Mouse (Mus musculus): ENCODE results near the gene Xpnpep2.
A peak's percentile ranks its signal among the peaks of the same experiment; 100 is the strongest.

Gene Xpnpep2

DNA sequence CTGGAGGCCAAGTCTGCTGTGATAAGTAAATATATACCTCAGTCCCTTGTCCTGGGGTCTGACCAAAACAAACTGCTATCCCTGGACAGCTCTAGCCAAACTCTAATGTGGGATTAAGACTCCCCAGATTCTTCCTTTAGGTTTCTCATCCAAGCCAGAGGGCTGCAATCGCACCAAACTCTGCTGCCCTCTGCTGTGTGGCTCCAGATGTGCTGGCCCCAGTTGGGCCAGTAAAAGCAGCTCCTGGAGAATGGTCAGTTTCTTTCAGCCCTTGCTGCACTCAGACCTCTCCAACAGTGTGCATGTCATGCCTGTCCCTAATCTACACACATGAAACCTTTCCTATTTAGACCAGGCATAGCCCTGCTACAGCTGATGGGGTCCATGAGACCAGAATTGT is 8.7 kb upstream of the Xpnpep2 start:
- peak; percentile 2 for DNase-seq (ENCODE audit: low read depth, low spot score)
- no peaks in the 10 kb centered on the region for H3K36me3 ChIP-seq (ENCODE audit: control insufficient read depth, insufficient read depth, low read length, poor library complexity, severe bottlenecking)

GRCm38 (mm10) chrX:48103256-48103655 is 5.3 kb upstream of the Xpnpep2 start:
- H3K36me3 ChIP-seq (ENCODE audit: control insufficient read depth, insufficient read depth, low read length, poor library complexity, severe bottlenecking) = no peaks in the 10 kb centered on the region
- no peaks in the 10 kb centered on the region for H3K27me3 ChIP-seq (ENCODE audit: control insufficient read depth, insufficient read depth, low read length, poor library complexity, severe bottlenecking)
- no peak for DNase-seq (ENCODE audit: low read depth, low spot score)

More for the DNA sequence above, 8.7 kb upstream of the Xpnpep2 start:
- no peaks in the 10 kb centered on the region for H3K27me3 ChIP-seq (ENCODE audit: control insufficient read depth, insufficient read depth, low read length, poor library complexity, severe bottlenecking)

DNA sequence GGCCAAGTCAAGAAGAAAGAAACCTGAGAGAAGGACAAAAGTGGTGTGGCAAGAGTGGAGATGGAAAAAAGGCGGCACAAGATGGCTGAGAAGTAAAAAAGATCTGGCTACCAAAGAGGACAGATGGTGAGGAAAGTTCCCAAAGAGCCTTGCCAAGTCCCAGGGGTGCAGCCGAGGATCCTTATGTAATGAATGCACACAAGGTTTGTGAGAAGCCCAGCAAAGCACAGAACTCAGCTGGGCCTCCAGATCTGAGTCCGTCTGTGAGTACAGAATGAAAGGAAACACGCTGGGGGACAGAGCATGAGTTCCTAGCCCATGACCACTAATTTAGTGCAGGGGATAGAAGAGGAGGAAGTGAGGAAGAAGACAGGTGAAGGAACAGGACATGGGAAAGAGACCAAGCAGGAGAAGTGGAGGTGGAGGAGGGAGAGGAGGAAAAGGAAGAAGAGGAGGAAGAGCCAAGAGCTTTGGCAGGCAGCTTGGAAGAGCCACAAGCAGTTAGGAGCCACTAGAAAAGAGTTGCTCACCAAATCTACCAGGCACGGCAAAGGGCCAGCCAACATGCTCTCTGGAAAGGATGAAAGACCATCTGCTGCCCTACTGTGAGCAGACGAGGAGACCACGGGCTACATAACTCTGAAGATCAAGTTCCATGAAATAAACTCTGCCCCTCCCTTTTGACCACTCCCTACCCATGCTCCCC is 3.6 kb upstream of the Xpnpep2 start:
- Histone ChIP-seq H3K36me3 (ENCODE audit: control insufficient read depth, insufficient read depth, low read length, poor library complexity, severe bottlenecking) (no peaks in the 10 kb centered on the region), H3K27me3 (ENCODE audit: control insufficient read depth, insufficient read depth, low read length, poor library complexity, severe bottlenecking) (no peaks in the 10 kb centered on the region)
- DNase-seq (ENCODE audit: low read depth, low spot score) = no peak

- peak; percentile 14 for DNase-seq (ENCODE audit: low read depth, low spot score)
- Histone ChIP-seq H3K27me3 (ENCODE audit: control insufficient read depth, insufficient read depth, low read length, poor library complexity, severe bottlenecking) (no peaks in the 10 kb centered on the region), H3K36me3 (ENCODE audit: control insufficient read depth, insufficient read depth, low read length, poor library complexity, severe bottlenecking) (no peaks in the 10 kb centered on the region)
Measured at GRCm38 (mm10) chrX:48106226-48106625, 2.3 kb upstream of the Xpnpep2 start.

- no peak for DNase-seq (ENCODE audit: low read depth, low spot score)
- H3K27me3 ChIP-seq (ENCODE audit: control insufficient read depth, insufficient read depth, low read length, poor library complexity, severe bottlenecking) = no peaks in the 10 kb centered on the region
- H3K36me3 ChIP-seq (ENCODE audit: control insufficient read depth, insufficient read depth, low read length, poor library complexity, severe bottlenecking) = no peaks in the 10 kb centered on the region
Measured at GRCm38 (mm10) chrX:48109316-48109655, 761 bp downstream of the Xpnpep2 start.

DNA sequence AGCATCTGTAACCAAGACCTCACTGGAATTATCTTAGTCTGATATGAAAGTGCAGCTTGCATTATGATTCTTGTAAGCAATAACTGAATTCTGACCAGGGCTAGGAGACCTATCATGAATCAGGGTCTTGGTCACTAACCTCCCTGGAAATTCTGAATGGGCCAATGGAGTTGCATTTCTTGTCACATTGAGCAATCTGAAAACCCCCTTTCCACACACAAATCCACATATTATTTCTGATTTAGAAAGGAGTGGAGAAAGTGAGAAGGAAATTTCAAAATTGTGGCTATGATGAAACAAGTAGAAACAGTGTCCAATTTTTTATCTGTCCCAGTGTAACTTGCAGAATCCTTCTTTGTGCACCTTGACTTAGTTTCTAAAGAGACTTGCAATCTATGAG is 10.8 kb downstream of the Xpnpep2 start:
- DNase-seq (ENCODE audit: low read depth, low spot score) = no peak
- no peaks in the 10 kb centered on the region for H3K27me3 ChIP-seq (ENCODE audit: control insufficient read depth, insufficient read depth, low read length, poor library complexity, severe bottlenecking)
- H3K36me3 ChIP-seq (ENCODE audit: control insufficient read depth, insufficient read depth, low read length, poor library complexity, severe bottlenecking) = no peaks in the 10 kb centered on the region

GRCm38 (mm10) chrX:48124132-48125071 is 15.9 kb downstream of the Xpnpep2 start:
- H3K27me3 ChIP-seq (ENCODE audit: control insufficient read depth, insufficient read depth, low read length, poor library complexity, severe bottlenecking) = no peaks in the 10 kb centered on the region
- peak; percentile 65 for DNase-seq (ENCODE audit: low read depth, low spot score)
- H3K36me3 ChIP-seq (ENCODE audit: control insufficient read depth, insufficient read depth, low read length, poor library complexity, severe bottlenecking) = no peaks in the 10 kb centered on the region

DNA sequence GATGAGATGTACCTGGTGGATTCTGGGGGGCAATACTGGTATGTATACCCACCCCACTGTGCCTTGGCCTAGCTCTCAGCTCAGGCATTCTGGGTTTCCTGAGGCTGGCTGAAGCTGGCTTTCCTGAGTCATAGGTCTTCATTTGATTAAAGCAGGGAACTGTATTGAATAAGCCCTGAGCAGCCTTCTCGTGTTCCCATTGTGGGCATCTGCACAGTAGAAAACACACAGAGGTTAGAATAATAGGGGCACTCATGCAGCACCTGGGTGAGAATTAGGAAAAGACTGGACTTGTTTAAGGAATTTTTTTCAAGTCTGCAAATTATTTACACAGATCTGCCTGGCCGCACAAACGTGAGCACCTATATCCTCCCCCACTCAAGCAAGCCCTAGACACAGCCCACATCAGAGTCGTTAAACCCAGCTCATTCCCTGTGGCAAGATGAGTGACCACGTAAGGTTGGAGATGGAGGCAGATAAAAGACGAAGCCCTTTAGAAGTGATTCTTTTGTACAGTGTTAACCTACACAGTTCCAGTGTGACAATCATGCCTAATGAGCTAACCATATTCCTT is 18.5 kb downstream of the Xpnpep2 start:
- Histone ChIP-seq H3K36me3 (ENCODE audit: control insufficient read depth, insufficient read depth, low read length, poor library complexity, severe bottlenecking) (no peaks in the 10 kb centered on the region), H3K27me3 (ENCODE audit: control insufficient read depth, insufficient read depth, low read length, poor library complexity, severe bottlenecking) (no peaks in the 10 kb centered on the region)
- no peak for DNase-seq (ENCODE audit: low read depth, low spot score)

DNA sequence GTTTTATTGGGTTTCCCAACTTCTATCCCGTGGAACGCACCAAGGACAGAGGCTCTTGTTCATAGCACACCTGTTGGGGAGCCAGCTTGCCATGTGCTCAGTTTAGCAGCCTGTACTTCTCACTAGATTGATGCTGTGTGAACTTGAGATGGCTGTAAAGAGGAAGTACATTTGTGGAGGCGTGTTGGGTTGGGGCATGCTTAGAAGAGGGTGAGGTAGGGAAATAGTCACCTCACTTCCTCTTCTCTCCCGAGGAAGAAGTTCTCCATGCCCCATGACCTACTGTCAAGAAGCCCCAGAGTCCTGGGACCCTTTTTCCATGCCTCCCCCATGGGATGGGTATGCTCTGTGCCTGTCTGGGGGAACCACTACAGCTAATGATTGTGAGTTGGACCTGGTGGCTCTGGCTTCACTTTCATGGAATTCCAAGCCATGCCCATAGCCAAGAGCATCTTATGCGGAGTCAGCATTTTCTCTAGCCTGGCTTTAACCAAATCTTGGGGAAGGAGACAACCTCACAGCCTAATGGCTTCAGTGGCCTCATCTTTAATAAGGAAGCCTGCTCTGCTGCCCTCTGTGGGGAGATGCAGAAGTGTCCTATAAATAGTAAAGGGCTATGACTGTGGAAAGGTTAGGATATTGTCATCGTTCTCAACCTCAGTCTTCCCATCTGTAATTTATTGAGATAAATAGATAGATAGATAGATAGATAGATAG is 19.1 kb downstream of the Xpnpep2 start:
- Histone ChIP-seq H3K27me3 (ENCODE audit: control insufficient read depth, insufficient read depth, low read length, poor library complexity, severe bottlenecking) (no peaks in the 10 kb centered on the region), H3K36me3 (ENCODE audit: control insufficient read depth, insufficient read depth, low read length, poor library complexity, severe bottlenecking) (no peaks in the 10 kb centered on the region)
- DNase-seq (ENCODE audit: low read depth, low spot score) = peak; percentile 77

- Histone ChIP-seq H3K27me3 (ENCODE audit: control insufficient read depth, insufficient read depth, low read length, poor library complexity, severe bottlenecking) (no peaks in the 10 kb centered on the region), H3K36me3 (ENCODE audit: control insufficient read depth, insufficient read depth, low read length, poor library complexity, severe bottlenecking) (no peaks in the 10 kb centered on the region)
- DNase-seq (ENCODE audit: low read depth, low spot score) = no peak
Measured at GRCm38 (mm10) chrX:48129167-48129566, 20.6 kb downstream of the Xpnpep2 start.

GRCm38 (mm10) chrX:48136935-48137334 is 28.4 kb downstream of the Xpnpep2 start:
- DNase-seq (ENCODE audit: low read depth, low spot score) = peak; percentile 6
- Histone ChIP-seq H3K36me3 (ENCODE audit: control insufficient read depth, insufficient read depth, low read length, poor library complexity, severe bottlenecking) (no peaks in the 10 kb centered on the region), H3K27me3 (ENCODE audit: control insufficient read depth, insufficient read depth, low read length, poor library complexity, severe bottlenecking) (no peaks in the 10 kb centered on the region)

- H3K27me3 ChIP-seq (ENCODE audit: control insufficient read depth, insufficient read depth, low read length, poor library complexity, severe bottlenecking) = no peaks in the 10 kb centered on the region
- DNase-seq (ENCODE audit: low read depth, low spot score) = peak; percentile 6
- no peaks in the 10 kb centered on the region for H3K36me3 ChIP-seq (ENCODE audit: control insufficient read depth, insufficient read depth, low read length, poor library complexity, severe bottlenecking)
Measured at GRCm38 (mm10) chrX:48138011-48138410, 29.5 kb downstream of the Xpnpep2 start.

DNA sequence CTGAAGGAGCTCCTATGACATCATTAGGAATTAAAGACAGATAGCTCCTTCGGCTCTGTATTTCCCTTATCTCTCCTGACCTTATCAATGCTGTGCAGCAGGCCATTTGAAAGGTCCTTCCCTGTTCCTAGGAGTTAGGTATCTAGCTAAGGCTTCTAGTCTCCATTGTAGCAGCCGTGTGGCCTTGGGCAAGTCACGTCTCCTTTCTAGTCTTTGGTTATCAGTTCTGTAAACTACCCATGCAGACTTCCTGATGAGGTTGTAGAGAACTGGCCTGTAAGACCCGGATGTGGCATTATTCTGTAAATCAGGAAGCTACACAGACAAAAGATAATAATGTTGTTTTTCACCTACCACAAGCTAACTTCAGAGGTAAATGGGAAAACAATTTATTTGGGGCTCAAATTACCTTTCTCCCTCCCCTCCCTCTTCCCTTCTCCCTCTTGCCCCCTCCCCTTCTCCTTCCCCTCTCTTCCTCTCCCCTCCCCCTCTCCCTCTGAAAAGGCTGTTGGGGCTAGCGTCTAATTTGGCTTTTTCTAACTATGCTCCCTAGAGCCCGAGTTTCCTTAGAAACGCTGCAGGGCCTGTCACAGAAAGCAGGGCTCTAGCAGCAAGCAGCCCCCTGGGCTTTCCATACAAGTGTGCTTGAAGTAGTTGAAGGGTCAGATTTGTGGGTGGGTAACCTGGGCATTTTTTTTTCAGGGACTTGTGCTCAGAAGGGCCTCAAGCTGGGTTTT is 30.2 kb downstream of the Xpnpep2 start:
- DNase-seq (ENCODE audit: low read depth, low spot score) = peak; percentile 77
- Histone ChIP-seq H3K36me3 (ENCODE audit: control insufficient read depth, insufficient read depth, low read length, poor library complexity, severe bottlenecking) (no peaks in the 10 kb centered on the region), H3K27me3 (ENCODE audit: control insufficient read depth, insufficient read depth, low read length, poor library complexity, severe bottlenecking) (no peaks in the 10 kb centered on the region)
